Mouse (Mus musculus) CH12F3 (cell line): ENCODE measurements around the gene Rev1.
"Not testable (repeated sequence)": the region's sequence is repeated elsewhere in the genome, so short reads cannot be mapped to it uniquely, and the experiment has no call there.

ENCODE experiments used
- in situ Hi-C: fragments of 300-500 bp; cut with MboI; formaldehyde crosslinking; loops from 2 replicates; pipeline ENCODE4 v1.14.3; 2020; ENCODE audit warnings: low sequenced_read_pairs

Rev1 gene

GRCm38 (mm10) chr1:38071326-38071725, 58.3 kb downstream of the Rev1 start:
- in situ Hi-C loops: no loop called here

GRCm38 (mm10) chr1:38067276-38067675, 62.3 kb downstream of the Rev1 start:
- in situ Hi-C loops: no loop called here

GRCm38 (mm10) chr1:38062156-38062555, 67.4 kb downstream of the Rev1 start:
- in situ Hi-C loops: not testable (repeated sequence)

GRCm38 (mm10) chr1:38058417-38058816, 71.2 kb downstream of the Rev1 start:
- in situ Hi-C loops: no loop called here

- in situ Hi-C loops: no loop called here
These were observed 74.4 kb downstream of the Rev1 start for GRCm38 (mm10) chr1:38055176-38055575.

- in situ Hi-C loops: no loop called here
These were observed 80.0 kb downstream of the Rev1 start for GRCm38 (mm10) chr1:38049562-38049961.

- in situ Hi-C loops: no loop called here
These were observed 81.5 kb downstream of the Rev1 start for GRCm38 (mm10) chr1:38048121-38048520.

- in situ Hi-C loops: no loop called here
These were observed 90.7 kb downstream of the Rev1 start for GRCm38 (mm10) chr1:38038898-38039297.

GRCm38 (mm10) chr1:38037375-38037774, 92.2 kb downstream of the Rev1 start:
- in situ Hi-C loops: no loop called here

- in situ Hi-C loops: no loop called here
These were observed 94.1 kb downstream of the Rev1 start for GRCm38 (mm10) chr1:38035521-38035920.

- in situ Hi-C loops: no loop called here
These were observed 98.2 kb downstream of the Rev1 start for GRCm38 (mm10) chr1:38031391-38031790.

GRCm38 (mm10) chr1:38027301-38027700, 102.3 kb downstream of the Rev1 start:
- in situ Hi-C loops: no loop called here

GRCm38 (mm10) chr1:38014551-38015203, 114.9 kb downstream of the Rev1 start:
- in situ Hi-C loops: no loop called here

GRCm38 (mm10) chr1:38012509-38012908, 117.1 kb downstream of the Rev1 start:
- in situ Hi-C loops: no loop called here

GRCm38 (mm10) chr1:38012104-38012503, 117.5 kb downstream of the Rev1 start:
- in situ Hi-C loops: no loop called here

- in situ Hi-C loops: no loop called here
These were observed 118.0 kb downstream of the Rev1 start for GRCm38 (mm10) chr1:38011647-38012046.

GRCm38 (mm10) chr1:38006741-38007140, 122.9 kb downstream of the Rev1 start:
- in situ Hi-C loops: no loop called here

GRCm38 (mm10) chr1:38003046-38003445, 126.6 kb downstream of the Rev1 start:
- in situ Hi-C loops: no loop called here
